Mouse (Mus musculus): ENCODE measurements around the gene Lmod3.
"Not testable (repeated sequence)": the region's sequence is repeated elsewhere in the genome, so short reads cannot be mapped to it uniquely, and the experiment has no call there.

Lmod3 gene

GRCm38 (mm10) chr6:97276366-97276765 is 23.8 kb upstream of the Lmod3 start:
- DNase-seq (ENCODE audit: low read depth), result no peak

GRCm38 (mm10) chr6:97275760-97276159 is 23.2 kb upstream of the Lmod3 start:
- no peak for DNase-seq (ENCODE audit: low read depth)

DNA sequence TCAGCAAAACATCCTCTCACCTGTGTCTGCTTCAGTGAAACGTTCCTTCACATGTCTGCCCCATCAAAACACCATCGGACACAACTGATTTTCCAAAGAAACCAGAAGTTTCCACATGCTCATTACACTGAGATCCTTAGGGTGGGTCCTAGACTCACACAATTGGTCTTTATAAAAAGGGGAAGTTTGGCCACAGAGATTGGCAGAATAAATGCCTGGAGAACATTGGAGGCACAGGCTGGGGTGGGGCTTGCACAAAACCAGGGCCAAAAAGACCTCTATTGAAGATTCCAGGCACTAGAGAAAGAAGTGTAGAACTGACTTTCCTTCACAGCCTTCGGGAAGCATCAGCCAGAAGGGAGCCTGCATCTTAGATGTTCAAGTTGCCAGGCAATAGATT is 21.2 kb upstream of the Lmod3 start:
- DNase-seq (ENCODE audit: low read depth), result no peak

DNA sequence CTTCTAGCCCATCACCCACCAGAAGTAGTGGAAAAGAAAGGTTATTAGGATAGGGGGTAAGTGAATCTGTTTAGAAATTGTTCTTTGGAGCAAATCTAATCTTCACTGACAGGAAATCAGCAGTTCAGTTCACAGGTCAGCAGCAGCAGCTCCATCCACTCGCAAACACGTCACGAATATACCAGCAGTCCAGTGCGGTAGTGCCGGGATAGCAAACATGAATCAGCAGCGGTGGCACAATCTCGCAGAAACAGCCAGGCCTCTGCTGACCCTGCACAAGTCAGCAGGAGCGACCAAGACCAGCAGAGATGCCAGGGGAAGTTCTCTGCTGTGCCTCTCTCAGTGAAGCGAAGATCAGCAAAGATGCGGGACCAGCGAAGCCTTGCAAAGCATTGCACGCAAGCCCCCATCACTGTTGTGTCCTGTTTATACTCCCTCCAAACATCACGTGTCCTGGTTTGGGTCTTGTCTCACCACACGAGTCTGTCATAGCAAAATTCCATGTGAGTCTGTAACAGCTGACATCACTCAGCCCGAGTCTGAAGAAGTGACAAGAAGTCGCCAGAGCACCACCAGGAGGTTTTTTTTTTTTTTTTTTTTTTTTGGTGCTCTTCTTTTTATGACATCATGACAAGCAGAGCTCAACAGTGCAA is 20.6 kb upstream of the Lmod3 start:
- DNase-seq (ENCODE audit: low read depth), result no peak

DNA sequence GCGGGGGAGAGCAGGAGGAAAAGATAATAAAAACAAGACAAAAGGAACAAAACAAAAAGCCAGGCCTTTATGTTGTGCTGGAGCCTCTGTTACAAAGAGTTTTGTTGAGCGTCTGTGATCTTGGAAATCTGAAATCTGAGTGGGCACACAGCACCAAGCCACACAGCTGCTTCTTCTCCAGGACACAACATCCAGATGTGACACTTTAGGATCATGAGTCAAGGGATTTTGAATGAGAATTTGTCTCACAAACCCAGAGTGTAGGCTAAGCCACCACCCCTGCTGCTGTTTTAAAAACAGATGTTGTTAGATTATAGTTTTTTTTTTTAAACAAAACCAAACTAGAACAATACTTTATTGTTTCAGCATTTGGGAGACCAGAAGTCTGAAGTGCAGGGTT is 19.8 kb upstream of the Lmod3 start:
- no peak for DNase-seq (ENCODE audit: low read depth)

- DNase-seq (ENCODE audit: low read depth), result no peak
Observed at GRCm38 (mm10) chr6:97269596-97269995, 17.0 kb upstream of the Lmod3 start.

DNA sequence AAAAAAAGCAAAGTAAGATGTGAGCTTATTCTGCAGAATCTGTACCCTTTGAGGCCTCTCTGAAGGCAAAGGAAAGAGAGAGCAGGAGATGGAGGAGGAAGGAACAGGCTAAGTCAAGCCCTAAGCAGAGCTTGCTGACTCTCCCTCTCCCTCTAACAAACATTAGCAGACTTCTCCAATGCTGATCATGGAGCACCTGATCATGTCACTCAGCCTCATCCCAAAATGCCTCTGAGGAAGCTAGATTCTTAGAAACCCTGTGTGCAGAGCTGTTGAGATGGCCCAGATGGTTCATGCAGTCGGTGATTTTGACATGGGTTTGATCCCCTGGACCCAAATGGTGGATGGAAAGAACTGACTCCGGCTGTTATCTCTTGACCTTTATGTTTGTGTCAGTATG is 14.6 kb upstream of the Lmod3 start:
- no peak for DNase-seq (ENCODE audit: low read depth)

- DNase-seq (ENCODE audit: low read depth), result no peak
Observed at GRCm38 (mm10) chr6:97266661-97267060, 14.1 kb upstream of the Lmod3 start.

DNA sequence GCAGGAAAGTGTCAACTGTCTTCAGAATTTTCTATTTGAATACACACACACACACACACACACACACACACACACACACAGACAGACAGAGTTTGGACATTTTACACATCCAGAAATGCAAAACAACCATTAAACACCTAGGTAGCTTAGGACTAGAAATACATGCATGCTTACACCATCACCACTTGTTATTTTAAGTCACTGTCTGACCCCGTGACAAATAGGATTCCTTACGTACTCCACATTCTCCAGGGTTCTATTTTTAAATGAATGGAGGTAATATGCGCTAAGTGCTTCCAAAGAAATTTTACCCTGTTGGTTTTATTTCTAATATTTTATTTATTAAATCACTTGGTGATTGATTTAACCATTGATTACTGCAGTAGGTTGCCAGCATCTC is 13.1 kb upstream of the Lmod3 start:
- DNase-seq (ENCODE audit: low read depth), result no peak

DNA sequence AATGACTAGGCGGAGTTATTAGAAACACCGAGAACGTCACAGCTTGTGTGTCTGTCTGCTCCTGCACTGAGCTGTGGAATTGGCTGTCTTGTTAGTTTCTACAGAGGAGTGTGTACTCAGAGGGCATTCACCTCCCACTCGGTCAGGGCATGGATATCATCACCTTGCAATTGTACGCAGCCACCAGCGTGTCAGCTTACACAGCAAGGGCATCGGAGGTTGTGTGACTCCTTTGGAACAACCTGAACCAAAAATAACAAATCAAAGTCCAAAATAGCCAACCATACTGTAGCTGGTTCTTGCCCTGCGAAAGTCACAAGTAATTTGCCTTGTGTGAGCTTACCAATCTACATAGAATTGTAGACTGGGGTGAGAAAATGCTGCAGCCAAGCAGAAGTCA is 12.7 kb upstream of the Lmod3 start:
- no peak for DNase-seq (ENCODE audit: low read depth)

- peak; percentile 22 for DNase-seq (ENCODE audit: low read depth)
Observed at GRCm38 (mm10) chr6:97263750-97264149, 11.2 kb upstream of the Lmod3 start.

GRCm38 (mm10) chr6:97262229-97262628 is 9.7 kb upstream of the Lmod3 start:
- DNase-seq (ENCODE audit: low read depth), result no peak

- DNase-seq (ENCODE audit: low read depth), result not testable (repeated sequence)
Observed at GRCm38 (mm10) chr6:97259926-97260325, 7.4 kb upstream of the Lmod3 start.

GRCm38 (mm10) chr6:97258489-97258888 is 5.9 kb upstream of the Lmod3 start:
- no peak for DNase-seq (ENCODE audit: low read depth)

DNA sequence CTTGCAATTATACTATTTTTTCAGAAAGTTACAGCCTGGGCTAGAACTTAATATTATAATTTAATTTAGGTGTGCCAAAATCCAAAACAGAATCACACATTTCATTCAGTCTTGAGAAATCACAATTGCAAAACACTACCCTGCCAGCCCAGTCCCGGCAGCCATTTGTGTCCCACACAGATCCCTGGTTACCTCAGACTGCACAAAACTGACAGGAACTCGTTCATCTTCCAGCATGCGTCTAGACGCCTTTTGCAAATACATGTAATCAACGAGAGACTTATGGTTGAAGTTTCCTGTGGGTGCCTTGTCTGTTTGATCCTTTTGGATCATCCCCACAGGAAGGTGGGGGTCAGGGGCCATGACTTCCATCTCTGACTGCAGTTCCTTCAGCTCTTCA is 473 bp downstream of the Lmod3 start:
- DNase-seq (ENCODE audit: low read depth), result no peak

GRCm38 (mm10) chr6:97250966-97251365 is 1.6 kb downstream of the Lmod3 start:
- DNase-seq (ENCODE audit: low read depth), result peak; percentile 77

DNA sequence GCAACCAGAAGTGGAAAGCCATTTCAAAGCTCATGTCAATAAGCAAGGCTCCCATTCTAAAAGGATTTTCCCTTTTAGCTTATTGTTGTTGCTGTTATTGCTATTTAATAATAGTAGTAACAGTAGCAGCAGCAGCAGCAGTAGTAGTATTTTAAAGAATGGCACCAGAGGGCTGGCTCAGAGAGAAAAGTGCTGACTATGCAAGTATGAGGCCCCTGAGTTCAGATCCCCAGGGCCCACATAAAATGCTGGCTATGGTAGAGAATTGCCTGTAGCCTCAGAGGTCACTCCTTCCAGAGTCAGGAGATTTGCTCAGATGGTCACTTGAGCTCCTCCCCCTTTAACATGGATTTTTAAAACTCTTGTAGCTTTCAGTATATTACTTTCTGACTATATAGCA is 7.4 kb downstream of the Lmod3 start:
- no peak for DNase-seq (ENCODE audit: low read depth)

- no peak for DNase-seq (ENCODE audit: low read depth)
Observed at GRCm38 (mm10) chr6:97242522-97242921, 10.0 kb downstream of the Lmod3 start.

DNA sequence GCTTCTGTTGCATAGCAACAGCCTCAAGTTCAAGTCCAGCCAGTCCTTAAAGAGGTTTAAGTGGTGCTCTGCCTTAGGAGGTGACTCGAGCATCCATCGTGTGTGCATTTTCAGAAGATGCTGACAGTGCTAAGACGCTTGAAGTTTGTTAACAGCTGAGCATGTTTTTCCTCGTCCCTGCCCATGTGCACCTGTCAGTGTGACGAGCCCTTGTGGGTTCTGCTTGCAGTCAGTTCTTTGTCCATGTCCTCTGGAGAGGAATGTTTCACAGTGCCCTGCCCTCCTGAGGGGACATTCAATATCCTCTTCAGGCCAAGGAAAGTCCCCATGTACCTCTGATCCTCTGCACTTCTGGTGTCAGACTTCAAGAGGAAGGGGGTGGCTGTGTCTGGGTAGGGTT is 12.5 kb downstream of the Lmod3 start:
- no peak for DNase-seq (ENCODE audit: low read depth)

DNA sequence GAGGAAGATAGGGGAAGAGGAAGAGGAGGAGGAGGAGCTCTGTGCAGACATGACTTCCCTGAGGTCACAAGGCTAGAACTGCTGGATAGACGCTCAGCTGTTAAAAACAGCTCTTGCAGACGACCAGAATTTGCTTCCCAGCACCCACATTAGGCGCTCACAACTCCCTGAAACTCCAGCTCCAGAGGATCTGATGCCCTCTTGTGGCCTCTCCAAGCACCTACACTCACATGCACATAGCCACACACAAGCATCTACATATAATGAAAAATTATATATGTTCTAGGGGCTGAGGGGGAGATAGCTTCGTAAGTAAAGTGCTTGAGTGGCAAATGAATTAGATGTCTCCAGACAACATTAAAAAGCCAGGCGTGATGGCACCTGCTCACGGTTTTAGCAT is 13.2 kb downstream of the Lmod3 start:
- no peak for DNase-seq (ENCODE audit: low read depth)

- no peak for DNase-seq (ENCODE audit: low read depth)
Observed at GRCm38 (mm10) chr6:97236088-97236487, 16.5 kb downstream of the Lmod3 start.

DNA sequence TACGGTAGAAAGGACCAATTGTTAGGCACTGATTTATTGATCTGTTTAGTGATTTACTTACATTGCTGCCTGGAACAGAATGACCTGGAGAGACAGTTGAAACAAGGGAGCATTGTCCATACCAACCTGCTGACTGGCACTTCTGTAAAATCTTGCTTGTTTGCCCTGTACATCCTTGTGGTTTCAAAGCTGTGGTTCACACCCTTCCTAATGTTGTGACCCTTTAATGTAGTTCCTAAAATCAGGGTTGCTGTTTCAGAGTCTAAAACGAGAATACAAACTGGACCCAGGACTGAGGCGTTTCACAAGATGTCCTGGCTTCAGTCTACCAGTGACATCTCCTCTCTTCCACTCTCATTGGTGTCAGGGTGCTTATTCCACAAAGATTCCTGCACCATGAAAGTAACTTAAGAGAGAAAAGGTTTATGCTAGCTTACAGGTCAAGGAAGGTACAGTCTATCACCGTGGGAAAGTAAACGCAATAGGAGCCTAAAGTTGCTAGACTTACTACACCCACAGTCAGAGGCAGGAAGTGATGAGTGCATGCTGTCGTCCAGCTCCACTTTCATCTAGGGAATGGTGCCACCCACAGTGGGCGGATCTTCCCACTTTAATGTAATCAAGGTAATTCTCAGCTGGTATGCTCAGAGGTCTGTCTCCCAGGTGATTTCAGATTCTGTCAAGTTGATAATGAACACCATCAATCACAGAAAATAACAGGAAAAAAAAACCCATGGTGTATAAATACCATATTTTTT is 17.5 kb downstream of the Lmod3 start:
- DNase-seq (ENCODE audit: low read depth), result no peak

DNA sequence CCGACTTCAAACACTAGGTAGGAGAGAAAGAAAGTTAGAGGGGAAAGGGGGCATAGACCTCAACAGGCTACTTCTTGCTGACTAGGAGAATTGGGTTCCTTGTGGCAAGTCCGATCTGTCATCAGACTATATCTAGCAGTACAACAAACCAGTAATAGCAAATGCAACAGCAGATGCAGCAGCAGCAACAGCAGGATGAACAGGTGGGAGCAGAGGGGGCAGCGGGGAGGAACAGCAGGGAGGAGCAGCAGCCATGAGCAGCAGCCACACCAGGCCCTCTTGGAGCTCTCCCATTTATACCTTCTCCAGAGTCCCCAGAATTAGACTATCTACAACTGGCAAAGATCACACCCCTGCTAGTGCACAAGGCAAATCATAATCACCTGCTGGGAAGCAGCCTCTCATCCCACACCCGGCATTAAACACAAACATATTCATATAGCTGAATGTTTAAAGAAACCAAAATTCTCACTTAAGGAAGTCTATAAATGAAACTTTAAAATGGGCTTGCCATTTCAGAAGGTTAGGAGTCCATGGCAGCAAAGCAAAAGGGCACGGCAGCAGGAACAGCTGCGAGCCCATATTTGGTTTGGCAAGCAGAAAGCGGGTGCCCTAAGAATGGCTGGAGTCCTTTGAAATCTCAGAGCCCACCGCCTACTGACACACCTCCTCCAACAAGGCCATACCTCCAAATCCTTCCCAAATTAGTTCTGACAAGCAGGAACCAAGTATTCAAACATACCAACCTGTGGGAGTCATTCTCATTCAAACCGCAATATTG is 25.3 kb downstream of the Lmod3 start:
- DNase-seq (ENCODE audit: low read depth), result no peak

Measured in NIH3T3 (cell line).